Mouse (Mus musculus): ENCODE results near the gene Dok7. TPM values are rescaled to one million over a fixed set of nuclear protein-coding genes. Genes with fewer than 3 reads are reported as not detected.

Gene Dok7
- polyA plus RNA-seq, 1 experiment = 1.4 TPM

GRCm38 (mm10) chr5:35057582-35057981 lies 1.0 kb downstream of the Dok7 start:
- no peak for DNase-seq (ENCODE audit: low read depth)

GRCm38 (mm10) chr5:35058216-35058615 lies 1.6 kb downstream of the Dok7 start:
- no peak for DNase-seq (ENCODE audit: low read depth)

- DNase-seq (ENCODE audit: low read depth) = no peak
These were observed 3.5 kb downstream of the Dok7 start for GRCm38 (mm10) chr5:35060098-35060497.

GRCm38 (mm10) chr5:35069841-35070240 lies 13.3 kb downstream of the Dok7 start:
- no peak for DNase-seq (ENCODE audit: low read depth)

- DNase-seq (ENCODE audit: low read depth) = no peak
These were observed 13.7 kb downstream of the Dok7 start for GRCm38 (mm10) chr5:35070314-35070713.

- no peak for DNase-seq (ENCODE audit: low read depth)
These were observed 14.4 kb downstream of the Dok7 start for GRCm38 (mm10) chr5:35070953-35071352.

- no peak for DNase-seq (ENCODE audit: low read depth)
These were observed 15.3 kb downstream of the Dok7 start for GRCm38 (mm10) chr5:35071855-35072254.

- no peak for DNase-seq (ENCODE audit: low read depth)
These were observed 16.7 kb downstream of the Dok7 start for GRCm38 (mm10) chr5:35073235-35073634.

GRCm38 (mm10) chr5:35073992-35074391 lies 17.4 kb downstream of the Dok7 start:
- DNase-seq (ENCODE audit: low read depth) = no peak

- DNase-seq (ENCODE audit: low read depth) = no peak
These were observed 19.8 kb downstream of the Dok7 start for GRCm38 (mm10) chr5:35076369-35076768.

- no peak for DNase-seq (ENCODE audit: low read depth)
These were observed 22.5 kb downstream of the Dok7 start for GRCm38 (mm10) chr5:35079101-35079500.

GRCm38 (mm10) chr5:35084913-35085312 lies 28.3 kb downstream of the Dok7 start:
- DNase-seq (ENCODE audit: low read depth) = no peak

- no peak for DNase-seq (ENCODE audit: low read depth)
These were observed 32.4 kb downstream of the Dok7 start for GRCm38 (mm10) chr5:35088785-35089613.

- DNase-seq (ENCODE audit: low read depth) = no peak
These were observed 33.0 kb downstream of the Dok7 start for GRCm38 (mm10) chr5:35089614-35089963.

GRCm38 (mm10) chr5:35091636-35092035 lies 35.1 kb downstream of the Dok7 start:
- no peak for DNase-seq (ENCODE audit: low read depth)

- DNase-seq (ENCODE audit: low read depth) = no peak
These were observed 46.5 kb downstream of the Dok7 start for GRCm38 (mm10) chr5:35103086-35103485.

- no peak for DNase-seq (ENCODE audit: low read depth)
These were observed 47.0 kb downstream of the Dok7 start for GRCm38 (mm10) chr5:35103528-35103927.

- DNase-seq (ENCODE audit: low read depth) = no peak
These were observed 47.8 kb downstream of the Dok7 start for GRCm38 (mm10) chr5:35104183-35104959.

- peak; percentile 26 for DNase-seq (ENCODE audit: low read depth)
These were observed 48.7 kb downstream of the Dok7 start, which contains the start of gene Lrpap1 for GRCm38 (mm10) chr5:35104960-35105921. Gene Lrpap1, minus strand, starts transcription at chr5:35105766.

- DNase-seq (ENCODE audit: low read depth) = peak; percentile 20
These were observed 49.3 kb downstream of the Dok7 start for GRCm38 (mm10) chr5:35105922-35106298.

GRCm38 (mm10) chr5:35112444-35112843 lies 55.9 kb downstream of the Dok7 start:
- DNase-seq (ENCODE audit: low read depth) = no peak

GRCm38 (mm10) chr5:35116002-35116401 lies 59.4 kb downstream of the Dok7 start:
- no peak for DNase-seq (ENCODE audit: low read depth)

Data from gonadal fat pad, adult 2 months (tissue).